Comparison of ENCODE assay signal across 8 mouse cellular contexts in the genomic region with DNA sequence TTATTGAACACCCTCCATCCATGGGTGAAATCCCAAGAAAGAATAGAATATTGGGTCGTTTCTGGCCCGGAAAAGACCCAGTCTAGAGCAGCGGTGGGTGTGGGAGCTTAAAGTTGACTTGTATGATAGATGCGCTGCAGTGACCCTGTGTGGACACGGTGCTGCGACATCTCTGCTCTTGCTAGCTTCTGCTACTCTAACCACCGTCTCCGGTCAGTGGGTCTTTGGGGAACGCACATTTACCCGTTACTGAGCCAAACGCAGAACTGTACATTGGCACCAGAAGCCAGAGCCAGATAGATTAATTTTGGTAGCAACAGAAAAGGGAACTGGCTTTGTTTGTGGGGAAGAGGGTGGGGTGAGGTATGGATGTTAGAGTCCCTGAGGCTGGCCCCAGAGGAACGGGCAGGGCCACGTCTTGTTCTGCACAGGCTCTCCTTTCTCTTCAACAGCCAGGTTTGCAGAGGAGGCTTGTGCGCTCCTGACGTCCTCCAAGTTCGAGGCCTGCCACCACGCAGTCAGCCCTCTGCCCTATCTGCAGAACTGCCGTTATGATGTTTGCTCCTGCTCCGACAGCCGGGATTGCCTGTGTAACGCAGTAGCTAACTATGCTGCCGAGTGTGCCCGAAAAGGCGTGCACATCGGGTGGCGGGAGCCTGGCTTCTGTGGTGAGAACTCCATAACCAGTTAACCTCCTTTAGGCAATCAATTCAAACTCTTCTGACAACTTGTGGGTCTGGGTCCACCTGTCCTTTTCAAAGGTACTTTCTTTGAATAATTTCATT. TPM values are rescaled to one million over a fixed set of nuclear protein-coding genes. Genes with fewer than 3 reads are reported as not detected.
A peak's percentile ranks its signal among the peaks of the same experiment; 100 is the strongest.
DNase-seq lines count a peak whose midpoint lies in the region; ATAC-seq and TF ChIP-seq lines count a peak whose summit lies in the region.

No protein-coding gene starts in this region.

- no peak for ATAC-seq in midbrain, embryonic 15.5 days (replicated peaks)
- no peak for ATAC-seq in midbrain, embryonic 13.5 days
- no peak for ATAC-seq in limb, embryonic 14.5 days (ENCODE audit: low FRiP score, low read depth)
- ATAC-seq in stomach, embryonic 15.5 days (ENCODE audit: insufficient read depth, low FRiP score, low read depth) = no peak

- WGBS in midbrain, embryonic 15.5 days = 83% methylated on average over 26 of the region's 26 CpGs
- 84% methylated on average over 26 of the region's 26 CpGs for WGBS in midbrain, embryonic 13.5 days
- 84% methylated on average over 26 of the region's 26 CpGs for WGBS in limb, embryonic 14.5 days
- 70% methylated on average over 26 of the region's 26 CpGs for WGBS in stomach, embryonic 15.5 days

- H3K27ac ChIP-seq in midbrain, embryonic 15.5 days = no peak overlapping the region
- no peak overlapping the region for H3K27ac ChIP-seq in midbrain, embryonic 13.5 days
- H3K27ac ChIP-seq in limb, embryonic 14.5 days (replicated peaks; ENCODE audit: low read depth, low read length) = no peak overlapping the region
- no peak overlapping the region for H3K27ac ChIP-seq in stomach, embryonic 15.5 days

- peak; percentile 44 to 47 for DNase-seq in heart, adult 18-20 months
- no peak for DNase-seq in heart, postnatal 14 days
- no peak for DNase-seq in limb, embryonic 14.5 days (ENCODE audit: low spot score)
- no peak for DNase-seq in spleen, postnatal 36 days (ENCODE audit: low spot score in 2 of 2)
- DNase-seq in urinary bladder, postnatal 25 days (ENCODE audit: low spot score) = no peak

- no peaks in the 10 kb centered on the region for H3K9me3 ChIP-seq in midbrain, embryonic 15.5 days
- H3K9me3 ChIP-seq in midbrain, embryonic 13.5 days = no peaks in the 10 kb centered on the region
- no peaks in the 10 kb centered on the region for H3K9me3 ChIP-seq in limb, embryonic 14.5 days (ENCODE audit: control insufficient read depth, low read length)
- no peaks in the 10 kb centered on the region for H3K9me3 ChIP-seq in stomach, embryonic 15.5 days

- no peak overlapping the region for H3K4me3 ChIP-seq in midbrain, embryonic 15.5 days
- H3K4me3 ChIP-seq in midbrain, embryonic 13.5 days (replicated peaks) = no peak overlapping the region
- H3K4me3 ChIP-seq in limb, embryonic 14.5 days (replicated peaks; ENCODE audit: low read length) = no peak overlapping the region
- H3K4me3 ChIP-seq in stomach, embryonic 15.5 days (replicated peaks) = no peak overlapping the region

- H3K4me2 ChIP-seq in midbrain, embryonic 15.5 days = 0 out of 2 replicates have a peak overlapping the region, but pooled peaks have one; percentile 25
- no peak overlapping the region for H3K4me2 ChIP-seq in midbrain, embryonic 13.5 days (replicated peaks)
- peak overlapping the region; percentile 24 for H3K4me2 ChIP-seq in limb, embryonic 14.5 days (replicated peaks; ENCODE audit: low read depth, low read length, severe bottlenecking)
- peak overlapping the region; percentile 40 for H3K4me2 ChIP-seq in stomach, embryonic 15.5 days

- H3K9ac ChIP-seq in midbrain, embryonic 15.5 days = no peak overlapping the region
- H3K9ac ChIP-seq in midbrain, embryonic 13.5 days (replicated peaks) = no peak overlapping the region
- H3K9ac ChIP-seq in limb, embryonic 14.5 days (ENCODE audit: low read depth, low read length, severe bottlenecking) = no peak overlapping the region
- no peak overlapping the region for H3K9ac ChIP-seq in stomach, embryonic 15.5 days

- H3K27me3 ChIP-seq in midbrain, embryonic 15.5 days (replicated peaks) = 0 out of 2 replicates have a peak, but pooled peaks cover 2% of the 10 kb centered on the region
- peaks cover 10% of the 10 kb centered on the region for H3K27me3 ChIP-seq in midbrain, embryonic 13.5 days
- H3K27me3 ChIP-seq in limb, embryonic 14.5 days (ENCODE audit: control insufficient read depth, insufficient read depth, low read length) = no peaks in the 10 kb centered on the region
- no peaks in the 10 kb centered on the region for H3K27me3 ChIP-seq in stomach, embryonic 15.5 days (replicated peaks)

- intact Hi-C loops in heart, postnatal 14 days (cut with DNase I) = loop anchor here (10.0 kb wide), 1 partner anchor 329 kb away; no protein-coding TSS in a partner anchor

- H3K4me1 ChIP-seq in midbrain, embryonic 15.5 days = peaks cover 5% of the 10 kb centered on the region; the same call in 1 of the 2 replicates
- peaks cover 9% of the 10 kb centered on the region; the same call in 1 of the 2 replicates for H3K4me1 ChIP-seq in midbrain, embryonic 13.5 days (replicated peaks)
- peaks cover 9% of the 10 kb centered on the region; the same call in 1 of the 2 replicates for H3K4me1 ChIP-seq in limb, embryonic 14.5 days (ENCODE audit: control insufficient read depth, insufficient read depth, low read length)
- H3K4me1 ChIP-seq in stomach, embryonic 15.5 days = peaks cover 13% of the 10 kb centered on the region; the same call in 1 of the 2 replicates

- no peak for TF ChIP-seq POLR2A in limb, embryonic 14.5 days (IDR thresholded peaks at IDR 0.05; ENCODE audit: borderline replicate concordance, extremely low read depth, insufficient read depth, insufficient read length)

- no peaks in the 10 kb centered on the region for H3K36me3 ChIP-seq in midbrain, embryonic 15.5 days (replicated peaks)
- H3K36me3 ChIP-seq in midbrain, embryonic 13.5 days = no peaks in the 10 kb centered on the region
- no peaks in the 10 kb centered on the region for H3K36me3 ChIP-seq in limb, embryonic 14.5 days (ENCODE audit: control insufficient read depth, insufficient read depth, low read length)
- H3K36me3 ChIP-seq in stomach, embryonic 15.5 days = no peaks in the 10 kb centered on the region

RNA-seq across cellular contexts. Expression of gene Vwf, which starts 57.3 kb away (rescaled TPM):
- 100 to 1,000 TPM in 1 of 2 experiments, 10 to 100 TPM in 1; 78.4 to 104 TPM for total RNA-seq in heart, adult 18-20 months (2021)
- total RNA-seq in heart, postnatal 14 days (2021) = 100 to 1,000 TPM in 1 of 2 experiments, 10 to 100 TPM in 1; 88.1 to 110 TPM
- polyA plus RNA-seq in midbrain, embryonic 15.5 days (2015; fragmentation: Nextera tagmentation; extraction: Ambion mirVana) = 10.8 and 11.3 TPM in 2 replicates
- polyA plus RNA-seq in midbrain, embryonic 13.5 days (2015; fragmentation: Nextera tagmentation; extraction: Ambion mirVana) = 6.2 and 8.4 TPM in 2 replicates
- 11.2 and 14.5 TPM in 2 replicates for polyA plus RNA-seq in limb, embryonic 14.5 days (2012; rRNA removed)
- 11.1 and 12.0 TPM in 2 replicates for polyA plus RNA-seq in limb, embryonic 14.5 days (2014; fragmentation: Nextera tagmentation; extraction: Ambion mirVana)
- 5.7 and 6.6 TPM in 2 replicates for polyA plus RNA-seq in stomach, embryonic 15.5 days (2015; fragmentation: Nextera tagmentation; extraction: Ambion mirVana)

Comparison
In these comparisons a context has a peak if more than half of its experiments do, and no peak if none do; other contexts are left out.
1. DNase-seq: peak in heart, adult 18-20 months (2 of 2); none in heart, postnatal 14 days (0 of 2), limb, embryonic 14.5 days (single experiment), spleen, postnatal 36 days (0 of 2) and urinary bladder, postnatal 25 days (single experiment).